Mouse (Mus musculus) kidney, embryonic 14.5 days (tissue): ENCODE measurements around the gene Ksr2. TPM values are rescaled to one million over a fixed set of nuclear protein-coding genes. Genes with fewer than 3 reads are reported as not detected.
A peak's percentile ranks its signal among the peaks of the same experiment; 100 is the strongest.

Source experiments
- ATAC-seq: fragments of 200-750 bp; cut with Nextera tagmentation; 2 replicates; pipeline ENCODE4 v1.8.0; 2017; ENCODE audit warnings: moderate number of reproducible peaks, mild to moderate bottlenecking, moderate TSS enrichment, moderate library complexity; ENCODE audit not compliant: low FRiP score, low TSS enrichment
- H3K27ac ChIP-seq: fragments of 300-500 bp; sonication (generic); 2 replicates; pipeline ENCODE4 v1.5.1; 2014; ENCODE audit warnings: low read depth, mild to moderate bottlenecking, low read length, moderate library complexity, mixed read lengths
- H3K27me3 ChIP-seq: fragments of 300-500 bp; sonication (generic); 2 replicates; pipeline ENCODE4 v1.6.1; 2014; ENCODE audit warnings: mild to moderate bottlenecking, low read length; ENCODE audit not compliant: control insufficient read depth, insufficient read depth
- H3K36me3 ChIP-seq: fragments of 300-500 bp; sonication (generic); 2 replicates; pipeline ENCODE4 v1.6.1; 2014; ENCODE audit warnings: low read length, mixed read lengths; ENCODE audit not compliant: control insufficient read depth, insufficient read depth
- H3K4me1 ChIP-seq: fragments of 300-500 bp; sonication (generic); 2 replicates; pipeline ENCODE4 v1.6.1; 2014; ENCODE audit warnings: low read length, mixed read lengths; ENCODE audit not compliant: control insufficient read depth, insufficient read depth
- H3K4me2 ChIP-seq: fragments of 300-500 bp; sonication (generic); replicated peaks from 2 replicates; pipeline ENCODE4 v1.6.1; 2014; ENCODE audit warnings: low read depth, mild to moderate bottlenecking, low read length
- H3K4me3 ChIP-seq: fragments of 300-500 bp; sonication (generic); 2 replicates; pipeline ENCODE4 v1.5.1; 2014; ENCODE audit warnings: mild to moderate bottlenecking, low read length
- H3K9ac ChIP-seq: fragments of 300-500 bp; sonication (generic); 2 replicates; pipeline ENCODE4 v1.6.1; 2014; ENCODE audit warnings: low read depth, mild to moderate bottlenecking, low read length, moderate library complexity
- H3K9me3 ChIP-seq: fragments of 300-500 bp; sonication (generic); 2 replicates; pipeline ENCODE4 v1.6.1; 2016; ENCODE audit warnings: low read length; ENCODE audit not compliant: control insufficient read depth
- WGBS: fragments of 180-500 bp; shearing (Covaris S2); extraction: QIAGEN DNeasy Blood & Tissue Kit; methylation state at CpG from one replicate; pipeline ENCODE4 v1.1.7; 2014; 5-methylcytosine and 5-hydroxymethylcytosine counted together
- polyA plus RNA-seq: library from polyadenylated mRNA; unstranded; fragments of >200 nt; fragmentation: Nextera tagmentation; extraction: Ambion mirVana; gene quantifications from 2 replicates; pipeline ENCODE4 v1.2.1, GENCODE M21; 2014

The Ksr2 gene
- polyA plus RNA-seq, 1 experiment from 2014 or later: 0.58 TPM

GRCm38 (mm10) chr5:117577598-117577997, 163.8 kb downstream of the Ksr2 start:
- 86% methylated on average over 5 of the region's 5 CpGs for WGBS
- Histone ChIP-seq H3K4me3 (no peak overlapping the region), H3K4me2 (no peak overlapping the region), H3K4me1 (peaks cover 3% of the 10 kb centered on the region), H3K36me3 (no peaks in the 10 kb centered on the region), H3K9me3 (no peaks in the 10 kb centered on the region), H3K9ac (no peak overlapping the region), H3K27me3 (no peaks in the 10 kb centered on the region), H3K27ac (no peak overlapping the region)
- ATAC-seq: no peak

GRCm38 (mm10) chr5:117581711-117582110, 167.9 kb downstream of the Ksr2 start:
- Histone ChIP-seq H3K9ac (no peak overlapping the region), H3K4me3 (no peak overlapping the region), H3K27me3 (no peaks in the 10 kb centered on the region), H3K36me3 (no peaks in the 10 kb centered on the region), H3K27ac (no peak overlapping the region), H3K4me1 (no peaks in the 10 kb centered on the region), H3K4me2 (no peak overlapping the region), H3K9me3 (no peaks in the 10 kb centered on the region)
- 82% methylated on average over 3 of the region's 3 CpGs for WGBS
- no peak for ATAC-seq

- no peaks in the 10 kb centered on the region for H3K27me3 ChIP-seq
- H3K36me3 ChIP-seq: no peaks in the 10 kb centered on the region
- H3K9ac ChIP-seq: no peak overlapping the region
- ATAC-seq: no peak
- no peak overlapping the region for H3K4me2 ChIP-seq
- 61% methylated on average over 1 of the region's 1 CpGs for WGBS
- no peak overlapping the region for H3K27ac ChIP-seq
- no peak overlapping the region for H3K4me3 ChIP-seq
- H3K9me3 ChIP-seq: no peaks in the 10 kb centered on the region
- no peaks in the 10 kb centered on the region for H3K4me1 ChIP-seq
Measured at GRCm38 (mm10) chr5:117584428-117584827, 170.6 kb downstream of the Ksr2 start.

GRCm38 (mm10) chr5:117589266-117589665, 175.5 kb downstream of the Ksr2 start:
- no peak overlapping the region for H3K9ac ChIP-seq
- 47% methylated on average over 6 of the region's 6 CpGs for WGBS
- H3K9me3 ChIP-seq: no peaks in the 10 kb centered on the region
- ATAC-seq: no peak
- no peaks in the 10 kb centered on the region for H3K4me1 ChIP-seq
- H3K4me3 ChIP-seq: no peak overlapping the region
- no peaks in the 10 kb centered on the region for H3K27me3 ChIP-seq
- no peaks in the 10 kb centered on the region for H3K36me3 ChIP-seq
- no peak overlapping the region for H3K27ac ChIP-seq
- no peak overlapping the region for H3K4me2 ChIP-seq

GRCm38 (mm10) chr5:117593273-117593672, 179.5 kb downstream of the Ksr2 start:
- no peak for ATAC-seq
- 69% methylated on average over 19 of the region's 19 CpGs for WGBS
- no peak overlapping the region for H3K4me3 ChIP-seq

GRCm38 (mm10) chr5:117596803-117597202, 183.0 kb downstream of the Ksr2 start:
- no peak overlapping the region for H3K27ac ChIP-seq
- ATAC-seq: no peak
- no peak overlapping the region for H3K4me2 ChIP-seq
- no peaks in the 10 kb centered on the region for H3K27me3 ChIP-seq
- H3K36me3 ChIP-seq: no peaks in the 10 kb centered on the region
- no peak overlapping the region for H3K9ac ChIP-seq
- H3K4me3 ChIP-seq: no peak overlapping the region
- no peaks in the 10 kb centered on the region; the same call in 1 of the 2 replicates for H3K4me1 ChIP-seq
- whole genome bisulfite sequencing: 80% methylated on average over 3 of the region's 3 CpGs
- no peaks in the 10 kb centered on the region for H3K9me3 ChIP-seq

More at GRCm38 (mm10) chr5:117593273-117593672, 179.5 kb downstream of the Ksr2 start:
- no peak overlapping the region for H3K4me2 ChIP-seq
- no peak overlapping the region for H3K9ac ChIP-seq
- H3K27ac ChIP-seq: no peak overlapping the region
- no peaks in the 10 kb centered on the region for H3K9me3 ChIP-seq
- H3K36me3 ChIP-seq: no peaks in the 10 kb centered on the region
- no peaks in the 10 kb centered on the region for H3K4me1 ChIP-seq
- no peaks in the 10 kb centered on the region for H3K27me3 ChIP-seq

GRCm38 (mm10) chr5:117602026-117602425, 188.2 kb downstream of the Ksr2 start:
- Histone ChIP-seq H3K4me1 (peaks cover 6% of the 10 kb centered on the region; the same call in 1 of the 2 replicates), H3K4me3 (no peak overlapping the region), H3K36me3 (no peaks in the 10 kb centered on the region), H3K4me2 (no peak overlapping the region), H3K9me3 (no peaks in the 10 kb centered on the region), H3K27ac (no peak overlapping the region), H3K9ac (no peak overlapping the region), H3K27me3 (no peaks in the 10 kb centered on the region)
- 0 out of 2 replicates have a peak, but pooled peaks have one; percentile 18 for ATAC-seq
- WGBS: 65% methylated on average over 9 of the region's 9 CpGs

GRCm38 (mm10) chr5:117607761-117608309, 194.0 kb downstream of the Ksr2 start:
- no peak overlapping the region for H3K4me2 ChIP-seq
- no peaks in the 10 kb centered on the region for H3K36me3 ChIP-seq
- peaks cover 4% of the 10 kb centered on the region; the same call in 1 of the 2 replicates for H3K4me1 ChIP-seq
- no peak overlapping the region for H3K9ac ChIP-seq
- H3K27ac ChIP-seq: no peak overlapping the region
- WGBS: 38% methylated on average over 15 of the region's 15 CpGs
- ATAC-seq: peak; percentile 45
- H3K9me3 ChIP-seq: no peaks in the 10 kb centered on the region
- H3K4me3 ChIP-seq: no peak overlapping the region
- no peaks in the 10 kb centered on the region for H3K27me3 ChIP-seq

GRCm38 (mm10) chr5:117614331-117615024, 200.7 kb downstream of the Ksr2 start:
- ATAC-seq: 0 out of 2 replicates have a peak, but pooled peaks have one; percentile 58
- no peaks in the 10 kb centered on the region for H3K4me1 ChIP-seq
- H3K4me2 ChIP-seq: no peak overlapping the region
- no peak overlapping the region for H3K27ac ChIP-seq
- WGBS: 33% methylated on average over 5 of the region's 5 CpGs
- no peaks in the 10 kb centered on the region for H3K27me3 ChIP-seq
- no peaks in the 10 kb centered on the region for H3K9me3 ChIP-seq
- H3K9ac ChIP-seq: no peak overlapping the region
- H3K36me3 ChIP-seq: no peaks in the 10 kb centered on the region
- no peak overlapping the region for H3K4me3 ChIP-seq
